Mouse (Mus musculus) midbrain, embryonic 16.5 days (tissue): ENCODE results near the gene Fbxl2. TPM values are rescaled to one million over a fixed set of nuclear protein-coding genes. Genes with fewer than 3 reads are reported as not detected.

Experiments used
- ATAC-seq: fragments of 200-750 bp; cut with Nextera tagmentation; 2 replicates; pipeline ENCODE4 v1.8.0; 2017; ENCODE audit warnings: moderate TSS enrichment
- H3K27ac ChIP-seq: fragments of 300-500 bp; sonication (generic); 2 replicates; pipeline ENCODE4 v1.5.1; 2014; ENCODE audit warnings: mild to moderate bottlenecking, low read length, mixed read lengths
- H3K27me3 ChIP-seq: fragments of 300-500 bp; sonication (generic); 2 replicates; pipeline ENCODE4 v1.6.1; 2014; ENCODE audit warnings: low read depth, low read length, mixed read lengths; ENCODE audit not compliant: control insufficient read depth, insufficient read depth
- H3K36me3 ChIP-seq: fragments of 300-500 bp; sonication (generic); 2 replicates; pipeline ENCODE4 v1.6.1; 2014; ENCODE audit warnings: mild to moderate bottlenecking, low read length, moderate library complexity, mixed read lengths; ENCODE audit not compliant: control insufficient read depth, insufficient read depth
- H3K4me1 ChIP-seq: fragments of 300-500 bp; sonication (generic); 2 replicates; pipeline ENCODE4 v1.6.1; 2014; ENCODE audit warnings: mild to moderate bottlenecking, low read length, mixed read lengths; ENCODE audit not compliant: control insufficient read depth, insufficient read depth
- H3K4me2 ChIP-seq: fragments of 300-500 bp; sonication (generic); 2 replicates; pipeline ENCODE4 v1.6.1; 2014; ENCODE audit warnings: mild to moderate bottlenecking, low read length, mixed read lengths
- H3K4me3 ChIP-seq: fragments of 300-500 bp; sonication (generic); 2 replicates; pipeline ENCODE4 v1.5.1; 2014; ENCODE audit warnings: low read depth, mild to moderate bottlenecking, low read length, moderate library complexity, mixed read lengths
- H3K9ac ChIP-seq: fragments of 300-500 bp; sonication (generic); 2 replicates; pipeline ENCODE4 v1.6.1; 2014; ENCODE audit warnings: low read depth, low read length, mixed read lengths
- H3K9me3 ChIP-seq: fragments of 300-500 bp; sonication (generic); replicated peaks from 2 replicates; pipeline ENCODE4 v1.6.1; 2014; ENCODE audit warnings: mild to moderate bottlenecking, low read length, mixed read lengths; ENCODE audit not compliant: control insufficient read depth, poor library complexity, severe bottlenecking
- WGBS: fragments of 180-500 bp; shearing (Covaris S2); extraction: QIAGEN DNeasy Blood & Tissue Kit; methylation state at CpG from one replicate; pipeline ENCODE4 v1.1.7; 2014; 5-methylcytosine and 5-hydroxymethylcytosine counted together
- polyA plus RNA-seq: library from polyadenylated mRNA; unstranded; fragments of >200 nt; fragmentation: Nextera tagmentation; extraction: Ambion mirVana; gene quantifications from 2 replicates; pipeline ENCODE4 v1.2.1, GENCODE M21; 2015

Fbxl2 gene
- polyA plus RNA-seq, 1 experiment from 2014 or later: 35.3 TPM

- WGBS: 80% methylated on average over 8 of the region's 8 CpGs
- Histone ChIP-seq H3K9me3 (no peaks in the 10 kb centered on the region), H3K4me2 (no peak overlapping the region), H3K4me1 (no peaks in the 10 kb centered on the region), H3K27ac (no peak overlapping the region), H3K4me3 (no peak overlapping the region), H3K9ac (no peak overlapping the region), H3K27me3 (no peaks in the 10 kb centered on the region), H3K36me3 (peaks cover 46% of the 10 kb centered on the region)
- no peak for ATAC-seq
Measured at GRCm38 (mm10) chr9:113971615-113972014, 74.4 kb downstream of the Fbxl2 start.

GRCm38 (mm10) chr9:113970041-113970440 is 76.0 kb downstream of the Fbxl2 start:
- no peak overlapping the region for H3K4me3 ChIP-seq
- WGBS: 92% methylated on average over 14 of the region's 14 CpGs
- ATAC-seq: no peak

GRCm38 (mm10) chr9:113969399-113969798 is 76.6 kb downstream of the Fbxl2 start:
- Histone ChIP-seq H3K4me1 (no peaks in the 10 kb centered on the region), H3K36me3 (peaks cover 39% of the 10 kb centered on the region), H3K9ac (no peak overlapping the region), H3K27ac (no peak overlapping the region), H3K4me3 (no peak overlapping the region), H3K9me3 (no peaks in the 10 kb centered on the region), H3K27me3 (no peaks in the 10 kb centered on the region), H3K4me2 (no peak overlapping the region)
- 95% methylated on average over 8 of the region's 8 CpGs for WGBS
- no peak for ATAC-seq

More at GRCm38 (mm10) chr9:113970041-113970440, 76.0 kb downstream of the Fbxl2 start:
- Histone ChIP-seq H3K9me3 (no peaks in the 10 kb centered on the region), H3K27ac (no peak overlapping the region), H3K36me3 (peaks cover 42% of the 10 kb centered on the region), H3K4me1 (no peaks in the 10 kb centered on the region), H3K27me3 (no peaks in the 10 kb centered on the region), H3K4me2 (no peak overlapping the region), H3K9ac (no peak overlapping the region)

GRCm38 (mm10) chr9:113968967-113969366 is 77.0 kb downstream of the Fbxl2 start:
- no peak overlapping the region for H3K4me2 ChIP-seq
- no peak overlapping the region for H3K9ac ChIP-seq
- no peak for ATAC-seq
- H3K27me3 ChIP-seq: no peaks in the 10 kb centered on the region
- no peaks in the 10 kb centered on the region for H3K4me1 ChIP-seq
- no peak overlapping the region for H3K4me3 ChIP-seq
- H3K9me3 ChIP-seq: no peaks in the 10 kb centered on the region
- WGBS: 93% methylated on average over 7 of the region's 7 CpGs
- no peak overlapping the region for H3K27ac ChIP-seq
- H3K36me3 ChIP-seq: peaks cover 38% of the 10 kb centered on the region

GRCm38 (mm10) chr9:113966838-113967237 is 79.2 kb downstream of the Fbxl2 start:
- WGBS: 97% methylated on average over 4 of the region's 4 CpGs
- Histone ChIP-seq H3K36me3 (peaks cover 32% of the 10 kb centered on the region), H3K4me1 (no peaks in the 10 kb centered on the region), H3K27ac (no peak overlapping the region), H3K4me3 (no peak overlapping the region), H3K4me2 (no peak overlapping the region), H3K9ac (no peak overlapping the region), H3K9me3 (no peaks in the 10 kb centered on the region), H3K27me3 (no peaks in the 10 kb centered on the region)
- no peak for ATAC-seq

- Histone ChIP-seq H3K4me1 (no peaks in the 10 kb centered on the region), H3K27ac (no peak overlapping the region), H3K27me3 (no peaks in the 10 kb centered on the region), H3K36me3 (peaks cover 26% of the 10 kb centered on the region), H3K9ac (no peak overlapping the region), H3K9me3 (no peaks in the 10 kb centered on the region), H3K4me2 (no peak overlapping the region), H3K4me3 (no peak overlapping the region)
- 96% methylated on average over 8 of the region's 8 CpGs for WGBS
- no peak for ATAC-seq
Measured at GRCm38 (mm10) chr9:113964415-113964814, 81.6 kb downstream of the Fbxl2 start.

GRCm38 (mm10) chr9:113963718-113964117 is 82.3 kb downstream of the Fbxl2 start:
- H3K36me3 ChIP-seq: peaks cover 24% of the 10 kb centered on the region
- no peak for ATAC-seq
- no peak overlapping the region for H3K4me2 ChIP-seq
- H3K4me3 ChIP-seq: no peak overlapping the region
- no peaks in the 10 kb centered on the region for H3K27me3 ChIP-seq
- no peaks in the 10 kb centered on the region for H3K9me3 ChIP-seq
- H3K9ac ChIP-seq: no peak overlapping the region
- H3K4me1 ChIP-seq: no peaks in the 10 kb centered on the region
- no peak overlapping the region for H3K27ac ChIP-seq

GRCm38 (mm10) chr9:113957777-113958176 is 88.2 kb downstream of the Fbxl2 start:
- no peak for ATAC-seq
- no peaks in the 10 kb centered on the region for H3K9me3 ChIP-seq
- peaks cover 14% of the 10 kb centered on the region; the same call in 1 of the 2 replicates for H3K36me3 ChIP-seq
- no peak overlapping the region for H3K4me2 ChIP-seq
- no peak overlapping the region for H3K27ac ChIP-seq
- no peak overlapping the region for H3K4me3 ChIP-seq
- WGBS: 97% methylated on average over 4 of the region's 4 CpGs
- H3K9ac ChIP-seq: no peak overlapping the region
- H3K4me1 ChIP-seq: no peaks in the 10 kb centered on the region
- no peaks in the 10 kb centered on the region for H3K27me3 ChIP-seq

GRCm38 (mm10) chr9:113947216-113947615 is 98.8 kb downstream of the Fbxl2 start:
- Histone ChIP-seq H3K4me1 (no peaks in the 10 kb centered on the region), H3K27me3 (no peaks in the 10 kb centered on the region), H3K4me2 (no peak overlapping the region), H3K36me3 (peaks cover 6% of the 10 kb centered on the region), H3K27ac (no peak overlapping the region), H3K4me3 (no peak overlapping the region), H3K9me3 (no peaks in the 10 kb centered on the region), H3K9ac (no peak overlapping the region)
- no peak for ATAC-seq
- WGBS: 88% methylated on average over 1 of the region's 1 CpGs
